Comparison of ENCODE assay signal across 23 mouse cellular contexts in the genomic region with DNA sequence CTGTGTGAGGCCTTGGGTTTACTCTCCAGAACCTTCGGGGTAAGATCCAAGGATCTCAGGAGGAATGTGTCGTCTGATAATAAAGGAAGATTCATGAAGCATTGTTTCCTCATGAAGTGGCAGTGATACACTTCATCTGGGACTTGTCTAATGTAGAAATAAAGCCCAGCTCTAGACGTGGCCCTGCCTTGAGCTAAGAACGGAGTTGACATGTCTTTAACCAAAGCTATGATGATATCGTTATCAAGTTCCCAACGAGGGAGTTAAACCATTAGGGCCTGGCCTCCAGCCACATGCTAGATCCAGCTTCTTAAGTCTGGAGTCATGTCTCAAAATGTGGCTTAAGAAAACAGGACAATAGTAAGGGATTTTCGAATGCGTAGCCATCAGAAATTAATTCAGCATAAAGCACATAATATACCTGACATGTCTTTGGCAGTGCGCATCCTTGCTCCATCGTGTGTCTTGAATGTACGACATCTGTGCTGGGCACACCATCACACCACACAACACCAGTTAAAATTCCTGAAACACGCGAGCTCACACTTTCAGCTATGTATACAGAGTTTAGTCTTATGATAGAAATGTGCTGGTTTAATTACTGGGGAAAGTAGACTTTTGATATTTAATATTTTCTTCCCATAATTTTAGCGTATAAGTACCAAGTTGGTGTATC. TPM values are rescaled to one million over a fixed set of nuclear protein-coding genes. Genes with fewer than 3 reads are reported as not detected.
DNase-seq lines count a peak whose midpoint lies in the region; ATAC-seq and TF ChIP-seq lines count a peak whose summit lies in the region.
"Had no signal": no experiment of that assay in that cellular context is flagged by ENCODE, and none has a peak within 500 bp of the region (broad histone marks: within the 10 kb centered on the region; RNA-seq: fewer than 3 reads in every experiment).

No protein-coding gene starts in this region.

- ATAC-seq in heart, embryonic 13.5 days (ENCODE audit: extremely low read depth, insufficient number of reproducible peaks, low FRiP score, low TSS enrichment) = no peak
- peak; percentile 86 for ATAC-seq in lung, embryonic 14.5 days (ENCODE audit: insufficient read depth)
- peak; percentile 67 for ATAC-seq in lung, postnatal 0 days
- ATAC-seq in intestine, embryonic 16.5 days = no peak
- no peak for ATAC-seq in intestine, postnatal 0 days
- ATAC-seq: activated CD4-positive, CD25-positive, alpha-beta regulatory T cell, adult 4 months; forebrain, embryonic 15.5 days; Patski had no signal

- TF ChIP-seq EP300 in lung, postnatal 0 days (IDR thresholded peaks at IDR 0.05) = 0 out of 2 replicates have a peak, but pooled peaks have one; percentile 56

- H3K4me3 ChIP-seq in heart, embryonic 13.5 days = no peak overlapping the region
- H3K4me3 ChIP-seq in lung, embryonic 14.5 days (ENCODE audit: low read depth, low read length) = no peak overlapping the region
- H3K4me3 ChIP-seq in lung, postnatal 0 days (ENCODE audit: low read depth, low read length) = no peak overlapping the region
- no peak overlapping the region for H3K4me3 ChIP-seq in intestine, embryonic 16.5 days (ENCODE audit: low read length)
- H3K4me3 ChIP-seq in intestine, postnatal 0 days (ENCODE audit: low read depth, low read length) = no peak overlapping the region
- H3K4me3 ChIP-seq: embryonic facial prominence, embryonic 15.5 days; erythroblast, embryonic 14.5 days; forebrain, embryonic 10.5 days; forebrain, embryonic 15.5 days; heart, adult 2 months; hindbrain, embryonic 15.5 days had no signal

- H3K27me3 ChIP-seq in heart, embryonic 13.5 days (replicated peaks) = no peaks in the 10 kb centered on the region
- H3K27me3 ChIP-seq in lung, embryonic 14.5 days (ENCODE audit: insufficient read depth, low read length) = no peaks in the 10 kb centered on the region
- no peaks in the 10 kb centered on the region for H3K27me3 ChIP-seq in lung, postnatal 0 days (replicated peaks; ENCODE audit: insufficient read depth, low read length)
- H3K27me3 ChIP-seq in intestine, embryonic 16.5 days (replicated peaks; ENCODE audit: control insufficient read depth, insufficient read depth, low read length) = no peaks in the 10 kb centered on the region
- H3K27me3 ChIP-seq in intestine, postnatal 0 days (replicated peaks; ENCODE audit: control insufficient read depth, insufficient read depth, low read length) = no peaks in the 10 kb centered on the region
- H3K27me3 ChIP-seq: CH12.LX; embryonic facial prominence, embryonic 15.5 days; forebrain, embryonic 15.5 days; hindbrain, embryonic 15.5 days; Patski had no signal

- no peaks in the 10 kb centered on the region for H3K9me3 ChIP-seq in heart, embryonic 13.5 days
- H3K9me3 ChIP-seq in lung, embryonic 14.5 days (ENCODE audit: low read depth, low read length) = no peaks in the 10 kb centered on the region
- H3K9me3 ChIP-seq in lung, postnatal 0 days (ENCODE audit: low read length) = no peaks in the 10 kb centered on the region
- no peaks in the 10 kb centered on the region for H3K9me3 ChIP-seq in intestine, embryonic 16.5 days (ENCODE audit: control insufficient read depth, low read length)
- H3K9me3 ChIP-seq in intestine, postnatal 0 days (ENCODE audit: control insufficient read depth) = no peaks in the 10 kb centered on the region
- H3K9me3 ChIP-seq: embryonic facial prominence, embryonic 15.5 days; forebrain, embryonic 10.5 days; forebrain, embryonic 15.5 days; hindbrain, embryonic 15.5 days had no signal

- H3K36me3 ChIP-seq in heart, embryonic 13.5 days = peaks cover 29% of the 10 kb centered on the region
- peaks cover 26% of the 10 kb centered on the region; the same call in 1 of the 2 replicates for H3K36me3 ChIP-seq in lung, embryonic 14.5 days (ENCODE audit: insufficient read depth)
- 0 out of 2 replicates have a peak, but pooled peaks cover 5% of the 10 kb centered on the region for H3K36me3 ChIP-seq in lung, postnatal 0 days (ENCODE audit: insufficient read depth, low read length)
- peaks cover 7% of the 10 kb centered on the region for H3K36me3 ChIP-seq in intestine, embryonic 16.5 days (ENCODE audit: control insufficient read depth, insufficient read depth, low read length)
- H3K36me3 ChIP-seq in intestine, postnatal 0 days (ENCODE audit: control insufficient read depth, insufficient read depth) = peaks cover 14% of the 10 kb centered on the region; the same call in 1 of the 2 replicates
- H3K36me3 ChIP-seq: forebrain, embryonic 15.5 days; hindbrain, embryonic 15.5 days had no signal

- TF ChIP-seq CTCF in lung, embryonic 14.5 days (IDR thresholded peaks at IDR 0.05; ENCODE audit: low read depth) = no peak
- TF ChIP-seq CTCF in lung, postnatal 0 days (IDR thresholded peaks at IDR 0.05) = no peak
- no peak for TF ChIP-seq CTCF in intestine, postnatal 0 days (IDR thresholded peaks at IDR 0.05; ENCODE audit: low read depth)

- H3K27ac ChIP-seq in heart, embryonic 13.5 days (replicated peaks) = peak overlapping the region; percentile 39; the same call in 1 of the 2 replicates
- H3K27ac ChIP-seq in lung, embryonic 14.5 days (ENCODE audit: low read depth) = peak overlapping the region; percentile 12; the same call in 1 of the 2 replicates
- H3K27ac ChIP-seq in lung, postnatal 0 days (ENCODE audit: low read length) = no peak overlapping the region; the same call in 1 of the 2 replicates
- no peak overlapping the region for H3K27ac ChIP-seq in intestine, embryonic 16.5 days (ENCODE audit: low read length)
- H3K27ac ChIP-seq in intestine, postnatal 0 days (ENCODE audit: low read depth, low read length) = no peak overlapping the region
- H3K27ac ChIP-seq: embryonic facial prominence, embryonic 15.5 days; forebrain, embryonic 10.5 days; forebrain, embryonic 15.5 days; heart, adult 2 months; hindbrain, embryonic 15.5 days had no signal

- H3K4me1 ChIP-seq in heart, embryonic 13.5 days = no peaks in the 10 kb centered on the region; the same call in none of the 2 replicates
- 0 out of 2 replicates have a peak, but pooled peaks cover 5% of the 10 kb centered on the region for H3K4me1 ChIP-seq in lung, embryonic 14.5 days (ENCODE audit: insufficient read depth)
- H3K4me1 ChIP-seq in lung, postnatal 0 days (ENCODE audit: insufficient read depth, low read depth, low read length) = peaks cover under 1% of the 10 kb centered on the region; the same call in 1 of the 2 replicates
- H3K4me1 ChIP-seq in intestine, embryonic 16.5 days (ENCODE audit: control insufficient read depth, insufficient read depth, low read length) = peaks cover 3% of the 10 kb centered on the region; the same call in 1 of the 2 replicates
- no peaks in the 10 kb centered on the region for H3K4me1 ChIP-seq in intestine, postnatal 0 days (replicated peaks; ENCODE audit: control insufficient read depth, insufficient read depth, low read length)
- H3K4me1 ChIP-seq: embryonic facial prominence, embryonic 15.5 days; forebrain, embryonic 10.5 days; forebrain, embryonic 15.5 days; hindbrain, embryonic 15.5 days had no signal

- H3K9ac ChIP-seq in heart, embryonic 13.5 days = no peak overlapping the region
- H3K9ac ChIP-seq in lung, embryonic 14.5 days = no peak overlapping the region
- no peak overlapping the region for H3K9ac ChIP-seq in lung, postnatal 0 days (replicated peaks; ENCODE audit: low read depth)
- H3K9ac ChIP-seq in intestine, embryonic 16.5 days (ENCODE audit: low read depth, low read length) = no peak overlapping the region
- H3K9ac ChIP-seq in intestine, postnatal 0 days (ENCODE audit: low read depth, low read length) = no peak overlapping the region
- H3K9ac ChIP-seq: embryonic facial prominence, embryonic 15.5 days; forebrain, embryonic 15.5 days; hindbrain, embryonic 15.5 days had no signal

- 71% methylated on average over 14 of the region's 14 CpGs for WGBS in heart, embryonic 13.5 days
- 50% methylated on average over 14 of the region's 14 CpGs for WGBS in lung, embryonic 14.5 days
- WGBS in lung, postnatal 0 days = 63% methylated on average over 14 of the region's 14 CpGs
- 83% methylated on average over 14 of the region's 14 CpGs for WGBS in intestine, embryonic 16.5 days
- 83% methylated on average over 14 of the region's 14 CpGs for WGBS in intestine, postnatal 0 days

- H3K4me2 ChIP-seq in heart, embryonic 13.5 days = no peak overlapping the region
- H3K4me2 ChIP-seq in lung, embryonic 14.5 days = no peak overlapping the region
- H3K4me2 ChIP-seq in lung, postnatal 0 days (replicated peaks; ENCODE audit: low read depth, low read length) = no peak overlapping the region
- no peak overlapping the region for H3K4me2 ChIP-seq in intestine, embryonic 16.5 days (ENCODE audit: low read depth, low read length)
- H3K4me2 ChIP-seq in intestine, postnatal 0 days (replicated peaks; ENCODE audit: low read depth) = no peak overlapping the region
- H3K4me2 ChIP-seq: embryonic facial prominence, embryonic 15.5 days; forebrain, embryonic 15.5 days; hindbrain, embryonic 15.5 days had no signal

- DNase-seq in heart, adult 9 months (ENCODE audit: low spot score in 2 of 2) = no peak
- DNase-seq in lung, embryonic 14.5 days = peak; percentile 87
- no peak for DNase-seq in lung, adult 18-20 months
- peak; percentile 66 for DNase-seq in lung, postnatal 0 days (ENCODE audit: low spot score)
- peak; percentile 16 for DNase-seq in lung, postnatal 25 days (ENCODE audit: low spot score)
- DNase-seq: adrenal gland, postnatal 14 days; cerebellum, adult 11-12 months; cerebellum, adult 9-10 months; cerebellum, postnatal 36 days; gastrocnemius, postnatal 36 days; heart, adult 2 months; heart, postnatal 14 days had no signal

RNA-seq across cellular contexts. Expression of a gene that starts 49.8 kb away (rescaled TPM):
- 12.2 and 13.0 TPM in 2 replicates for polyA plus RNA-seq in heart, embryonic 13.5 days (2015; fragmentation: Nextera tagmentation; extraction: Ambion mirVana)
- 20.6 and 21.7 TPM in 2 replicates for polyA plus RNA-seq in lung, embryonic 14.5 days (2014; fragmentation: Nextera tagmentation; extraction: Ambion mirVana)
- polyA plus RNA-seq in lung, postnatal 0 days (2015; fragmentation: Nextera tagmentation; extraction: Ambion mirVana) = 3.0 and 3.7 TPM in 2 replicates
- 17.6 and 18.4 TPM in 2 replicates for polyA plus RNA-seq in intestine, embryonic 16.5 days (2015; fragmentation: Nextera tagmentation; extraction: Ambion mirVana)
- polyA plus RNA-seq in intestine, postnatal 0 days (2015; fragmentation: Nextera tagmentation; extraction: Ambion mirVana) = 5.3 and 5.6 TPM in 2 replicates

Comparison
In these comparisons a context has a peak if more than half of its experiments do, and no peak if none do; other contexts are left out.
1. H3K27ac ChIP-seq: peak in heart, embryonic 13.5 days (single experiment) and lung, embryonic 14.5 days (single experiment); none in lung, postnatal 0 days (single experiment), intestine, embryonic 16.5 days (single experiment) and intestine, postnatal 0 days (single experiment).
2. DNase-seq: peak in lung, embryonic 14.5 days (single experiment), lung, postnatal 0 days (single experiment) and lung, postnatal 25 days (single experiment); none in heart, adult 9 months (0 of 2) and lung, adult 18-20 months (0 of 2).
3. ATAC-seq: peak in lung, embryonic 14.5 days (single experiment) and lung, postnatal 0 days (single experiment); none in heart, embryonic 13.5 days (single experiment), intestine, embryonic 16.5 days (single experiment) and intestine, postnatal 0 days (single experiment).